Mouse (Mus musculus) lung, postnatal 10 days (tissue): ENCODE results near the gene Bri3.
"Not testable (repeated sequence)": the region's sequence is repeated elsewhere in the genome, so short reads cannot be mapped to it uniquely, and the experiment has no call there.

Experiments
- DNase-seq: peaks from one replicate; pipeline ENCODE4 v3.0.0; 2021

Gene Bri3

DNA sequence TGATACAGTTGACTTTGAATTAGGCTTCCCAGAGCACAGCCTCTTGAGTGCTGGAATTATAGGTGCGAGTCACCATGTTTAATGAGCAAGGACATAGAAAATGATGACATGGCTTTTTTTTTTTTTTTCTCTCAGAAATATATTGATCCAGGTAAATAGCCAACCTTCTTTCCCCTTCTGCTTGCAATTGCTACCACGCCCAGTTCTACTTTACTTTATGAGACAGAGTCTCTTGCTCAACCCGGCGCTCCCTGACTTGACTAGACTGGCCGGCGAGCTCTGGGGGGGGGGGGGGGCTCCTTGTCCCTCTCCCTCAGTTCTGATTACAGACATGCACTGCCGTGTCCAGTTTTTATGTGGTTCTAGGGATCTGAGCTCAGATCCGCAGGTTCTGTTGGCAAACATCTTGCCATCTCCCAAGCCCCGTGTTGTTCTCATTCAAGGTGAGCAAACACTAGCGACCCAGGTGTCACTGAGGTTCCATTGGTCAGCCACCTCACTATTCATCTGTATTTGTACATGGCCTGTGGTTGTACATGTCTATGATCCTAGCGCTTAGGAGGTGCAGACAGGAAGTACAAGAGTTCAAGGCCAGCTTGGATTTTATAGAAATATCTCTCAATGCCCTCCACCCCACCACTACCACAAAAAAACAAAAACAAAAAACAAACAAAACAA is 120.6 kb downstream of the Bri3 start:
- DNase-seq: no peak

DNA sequence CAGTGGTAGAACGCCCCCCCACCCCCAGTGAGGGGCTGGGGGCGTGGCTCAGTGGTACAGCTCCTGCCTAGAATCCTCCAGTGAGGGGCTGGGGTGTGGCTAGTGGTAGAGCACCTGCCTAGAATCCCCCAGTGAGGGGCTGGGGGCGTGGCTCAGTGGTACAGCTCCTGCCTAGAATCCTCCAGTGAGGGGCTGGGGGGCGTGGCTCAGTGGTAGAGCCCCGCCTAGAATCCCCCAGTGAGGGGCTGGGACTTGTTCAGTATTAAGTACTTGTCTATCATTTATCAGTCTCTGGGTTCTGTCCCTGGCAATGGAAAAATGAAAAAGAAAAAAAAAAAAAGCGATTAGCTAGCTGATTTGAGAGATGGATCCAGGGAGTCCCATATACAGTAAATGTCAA is 122.3 kb downstream of the Bri3 start:
- DNase-seq: not testable (repeated sequence)

GRCm38 (mm10) chr5:144368661-144369205 is 124.5 kb downstream of the Bri3 start:
- no peak for DNase-seq

- no peak for DNase-seq
Measured at GRCm38 (mm10) chr5:144370986-144371385, 126.7 kb downstream of the Bri3 start.

DNA sequence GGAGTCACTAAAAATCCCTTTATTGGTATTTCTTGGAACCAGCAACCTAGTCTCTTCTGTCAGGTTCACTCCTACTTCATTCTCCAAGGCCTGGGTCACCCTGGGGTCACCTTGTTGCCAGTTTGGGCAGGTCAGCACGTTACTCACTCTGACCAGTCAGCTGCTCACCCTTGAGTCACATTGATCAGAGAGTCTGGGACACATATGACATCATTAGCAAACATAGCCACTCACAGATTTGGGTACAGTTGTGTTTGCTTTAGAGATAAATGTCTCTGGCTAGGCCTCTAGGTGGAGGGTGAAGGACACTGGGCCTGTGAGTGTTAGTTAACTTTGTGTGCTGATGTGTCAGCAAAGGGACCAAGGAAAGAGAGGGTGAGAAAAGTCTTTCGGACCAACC is 127.9 kb downstream of the Bri3 start:
- DNase-seq: peak; percentile 27

- peak; percentile 47 for DNase-seq
Measured at GRCm38 (mm10) chr5:144372885-144373284, 128.6 kb downstream of the Bri3 start.

DNA sequence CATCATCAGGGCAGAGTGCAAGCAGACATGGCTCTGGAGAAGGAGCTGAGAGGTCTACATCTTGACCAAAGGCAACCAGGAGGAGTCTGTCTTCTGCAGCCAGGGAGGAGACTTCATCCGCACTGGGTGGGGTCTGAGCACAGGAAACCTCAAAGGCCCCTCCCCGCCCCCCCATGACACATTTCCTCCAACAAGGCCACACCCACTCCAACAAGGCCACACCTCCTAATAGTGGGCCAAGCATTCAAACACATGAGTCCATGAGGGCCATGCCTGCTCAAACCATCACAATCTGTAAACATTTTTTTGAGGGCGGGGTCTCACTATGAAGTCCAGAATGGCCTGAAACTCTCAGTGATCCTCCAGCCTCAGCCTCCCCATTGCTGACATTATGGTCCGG is 135.2 kb downstream of the Bri3 start:
- DNase-seq: no peak

- no peak for DNase-seq
Measured at GRCm38 (mm10) chr5:144380689-144381088, 136.5 kb downstream of the Bri3 start.

GRCm38 (mm10) chr5:144381782-144382181 is 137.5 kb downstream of the Bri3 start:
- DNase-seq: peak; percentile 27

DNA sequence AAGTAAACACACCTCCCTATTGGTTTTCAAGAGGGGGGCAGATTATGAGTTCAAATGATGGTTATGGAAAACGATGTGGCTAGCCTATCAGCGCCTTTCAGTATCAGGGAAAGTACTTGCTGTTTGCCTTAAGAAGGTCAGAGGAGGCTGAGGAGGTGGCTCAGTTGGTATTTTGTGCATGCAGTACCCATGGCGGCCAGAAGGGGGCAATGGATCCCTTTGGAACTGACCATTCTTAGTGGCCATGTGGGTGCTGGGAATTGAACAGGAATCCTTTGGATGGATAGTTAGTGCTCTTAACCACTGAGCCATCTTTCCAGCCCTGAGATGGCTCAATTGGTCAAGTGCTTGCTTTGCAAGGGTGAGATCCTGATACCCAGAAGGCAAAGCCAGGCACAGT is 139.7 kb downstream of the Bri3 start:
- no peak for DNase-seq

DNA sequence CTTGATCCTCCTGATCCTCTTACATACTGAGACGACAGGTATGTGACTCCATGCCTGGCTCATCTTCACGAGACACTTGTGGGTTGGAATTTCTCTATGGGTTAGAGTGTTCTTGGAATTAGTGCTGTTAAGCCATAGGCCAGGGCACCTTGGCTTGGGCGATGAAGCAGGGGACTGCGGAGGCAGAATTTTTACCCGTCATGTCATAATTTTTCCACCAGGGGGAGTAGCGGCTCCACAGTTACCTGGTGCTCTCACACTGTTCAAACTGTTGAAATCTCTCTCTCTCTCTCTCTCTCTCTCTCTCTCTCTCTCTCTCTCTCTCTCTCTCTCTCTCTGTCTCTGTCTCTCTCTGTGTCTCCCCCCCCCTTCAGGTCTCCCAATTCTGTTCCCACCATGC is 143.6 kb downstream of the Bri3 start:
- DNase-seq: peak; percentile 59

DNA sequence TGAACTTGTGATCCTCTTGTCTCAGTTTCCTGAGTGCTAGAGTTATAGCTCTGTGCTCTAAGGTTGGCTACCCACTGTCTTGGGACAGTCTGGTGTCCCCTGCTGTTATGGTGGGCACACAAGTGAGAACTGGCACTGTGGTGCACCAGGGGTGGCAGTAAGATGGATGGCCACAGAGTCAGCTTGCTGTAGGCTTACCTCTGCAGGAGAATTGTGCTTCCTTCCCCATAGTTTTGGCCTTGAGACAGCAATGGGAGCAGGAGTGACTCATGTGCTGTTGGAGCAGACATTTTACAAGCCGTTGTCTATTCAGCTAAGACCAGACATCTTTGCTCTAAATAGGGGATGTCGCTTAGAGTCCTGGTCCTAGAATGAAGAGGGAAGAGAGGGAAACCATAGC is 149.9 kb downstream of the Bri3 start:
- no peak for DNase-seq

DNA sequence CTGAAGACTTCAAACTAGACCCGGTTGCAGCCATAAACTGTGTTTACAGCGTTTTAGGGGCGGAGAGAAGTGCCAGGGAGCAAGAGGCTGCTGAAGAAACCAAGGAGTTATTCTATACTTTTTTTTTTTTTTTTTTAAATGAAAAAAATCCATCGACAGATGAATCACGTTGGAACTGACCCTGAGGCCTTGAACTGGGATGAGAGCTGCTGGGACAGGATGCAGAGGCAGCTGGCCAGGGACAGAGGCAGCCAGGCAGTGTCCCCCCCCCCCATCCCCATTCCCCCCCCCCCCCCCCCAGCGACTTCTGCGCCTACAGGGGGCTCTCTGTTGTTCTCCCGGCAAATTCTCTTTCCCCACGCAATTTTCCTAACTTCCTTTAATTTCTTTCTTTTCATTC is 153.3 kb downstream of the Bri3 start:
- DNase-seq: no peak

GRCm38 (mm10) chr5:144400821-144401220 is 156.6 kb downstream of the Bri3 start:
- no peak for DNase-seq

DNA sequence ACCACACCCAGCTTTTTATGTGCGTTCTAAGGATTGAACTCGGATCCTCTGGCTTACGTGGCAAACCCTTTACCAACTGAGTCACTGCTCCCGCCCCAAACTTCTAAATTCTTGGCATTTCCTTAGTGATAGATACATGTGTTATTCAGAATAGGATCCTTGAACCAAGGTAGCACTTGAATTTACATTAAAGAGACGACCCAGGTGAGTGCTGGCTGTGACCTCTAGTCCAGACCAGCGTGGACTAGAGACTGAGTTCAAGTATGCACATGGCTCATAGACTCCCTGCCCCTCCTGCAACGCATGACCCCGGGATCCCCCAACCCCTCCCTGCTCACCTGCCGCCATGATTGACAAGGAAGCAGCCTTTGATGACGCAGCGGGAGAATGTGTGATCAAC is 162.0 kb downstream of the Bri3 start:
- DNase-seq: no peak

GRCm38 (mm10) chr5:144410666-144411065 is 166.4 kb downstream of the Bri3 start:
- DNase-seq: no peak

DNA sequence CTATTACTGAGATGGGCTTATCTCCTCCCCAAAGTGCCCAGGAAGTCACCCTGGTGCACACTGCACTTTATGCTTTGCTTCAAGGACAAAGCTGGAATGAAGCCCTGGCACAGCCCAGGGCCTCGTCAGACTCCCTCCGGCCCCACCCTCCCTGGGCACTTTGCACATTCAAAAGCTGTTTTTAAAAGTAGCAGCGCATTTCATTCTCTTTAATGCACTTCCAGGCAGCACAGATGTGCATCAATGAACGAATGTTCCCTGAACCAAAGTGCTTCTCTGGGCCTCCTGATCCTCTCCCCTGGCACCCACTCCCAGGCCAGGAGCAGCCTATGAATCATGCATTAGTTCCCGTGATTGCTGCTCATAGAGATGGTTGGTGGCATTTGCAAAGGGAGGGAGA is 167.5 kb downstream of the Bri3 start:
- no peak for DNase-seq

DNA sequence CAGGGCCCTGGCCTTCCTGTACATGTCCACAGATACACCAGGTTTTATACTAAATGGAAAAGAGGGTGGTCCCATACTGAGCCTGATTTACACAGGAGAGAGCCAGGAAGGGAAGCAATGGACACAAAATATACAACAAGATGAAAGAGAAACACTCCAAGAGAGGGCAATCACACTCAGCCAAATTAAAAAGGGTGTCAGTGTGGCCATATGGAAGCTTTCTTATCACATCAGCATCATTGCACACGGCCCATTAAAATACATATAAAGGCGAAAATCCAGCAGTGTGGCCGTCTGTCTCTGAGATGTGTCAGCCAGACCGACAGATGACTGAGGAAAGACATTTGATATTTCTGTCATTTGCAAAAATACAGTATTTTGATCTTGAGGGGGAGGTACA is 168.5 kb downstream of the Bri3 start:
- no peak for DNase-seq

DNA sequence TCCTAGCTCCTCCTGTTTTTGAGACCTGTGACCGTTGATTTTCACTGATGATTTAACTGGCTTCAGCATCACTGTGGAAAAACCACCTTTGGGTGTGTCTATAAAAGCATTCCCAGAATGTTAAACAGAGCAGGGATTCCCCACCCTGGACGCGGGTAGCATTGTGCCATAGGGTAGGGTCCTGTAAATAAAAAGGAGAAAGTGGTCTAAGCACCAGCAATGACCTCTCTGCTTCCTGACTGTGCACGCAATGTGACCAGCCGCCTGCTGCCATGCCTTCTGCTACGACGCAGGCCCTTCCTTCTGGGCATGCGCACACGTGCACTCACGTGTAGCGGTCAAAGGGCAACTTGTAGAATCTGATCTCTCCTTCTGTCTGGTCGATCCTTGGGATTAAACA is 174.2 kb downstream of the Bri3 start:
- no peak for DNase-seq

DNA sequence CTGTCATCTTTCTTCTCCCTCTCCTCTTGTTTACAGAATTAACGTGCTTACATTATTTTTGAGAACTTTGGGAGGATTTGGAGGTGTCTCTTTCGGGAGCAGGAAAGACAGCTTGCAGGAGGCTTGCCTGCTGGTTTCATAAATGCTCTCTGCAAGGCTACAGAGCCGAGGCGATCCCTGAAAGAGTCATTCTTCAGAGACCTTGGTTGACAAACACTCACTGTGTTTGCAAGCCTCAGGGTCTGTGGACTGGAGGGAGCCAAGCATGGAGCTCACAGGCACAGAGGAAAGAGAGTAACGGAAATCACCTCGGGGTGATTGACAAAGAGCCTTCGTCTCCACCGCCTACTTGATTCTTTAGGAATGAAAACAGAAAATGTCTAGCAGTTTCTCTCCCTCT is 175.8 kb downstream of the Bri3 start:
- DNase-seq: no peak

DNA sequence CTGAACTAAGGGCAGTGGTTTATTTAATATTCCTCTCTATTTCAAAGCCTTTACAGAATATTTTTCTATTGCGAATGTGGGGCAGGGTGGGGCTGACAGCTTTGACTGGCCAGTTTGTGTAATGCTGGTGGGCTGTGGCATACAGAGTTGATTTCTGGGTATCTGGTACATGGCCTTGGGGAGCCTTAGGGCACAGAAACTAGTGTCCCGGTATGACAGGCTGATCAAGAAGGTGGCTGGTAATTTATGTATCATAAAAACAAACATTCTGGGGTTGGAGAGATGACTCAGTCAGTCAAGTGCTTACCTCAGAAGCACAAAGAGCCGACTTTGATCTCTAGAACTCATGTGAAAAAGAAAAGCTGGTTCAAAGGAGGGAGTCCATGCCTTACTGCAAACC is 182.5 kb downstream of the Bri3 start:
- no peak for DNase-seq

- DNase-seq: no peak
Measured at GRCm38 (mm10) chr5:144427861-144428260, 183.6 kb downstream of the Bri3 start.

DNA sequence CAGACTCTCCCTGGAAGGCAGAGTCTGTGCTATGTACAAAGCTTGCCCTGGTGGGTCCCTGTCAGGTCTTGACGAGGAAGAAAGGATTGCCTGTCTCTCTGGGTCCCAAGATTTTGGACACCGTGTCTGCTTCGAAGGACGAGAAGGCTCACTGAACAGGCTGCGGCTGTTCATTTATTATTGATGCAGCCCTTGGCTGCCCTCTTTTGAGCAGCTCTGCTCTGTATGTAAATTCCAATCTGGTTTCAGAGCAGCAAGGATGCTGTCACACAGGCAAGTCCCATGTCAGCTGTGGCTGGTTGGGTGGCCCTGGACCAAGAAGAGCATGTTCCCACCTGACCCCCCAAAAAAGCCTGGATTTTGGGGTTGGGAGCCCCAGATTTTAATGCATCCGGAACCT is 187.2 kb downstream of the Bri3 start:
- no peak for DNase-seq

- no peak for DNase-seq
Measured at GRCm38 (mm10) chr5:144439286-144440040, 195.2 kb downstream of the Bri3 start.
